Mouse (Mus musculus): ENCODE data around the gene Mmp9.
A peak's percentile ranks its signal among the peaks of the same experiment; 100 is the strongest.

Gene Mmp9

DNA sequence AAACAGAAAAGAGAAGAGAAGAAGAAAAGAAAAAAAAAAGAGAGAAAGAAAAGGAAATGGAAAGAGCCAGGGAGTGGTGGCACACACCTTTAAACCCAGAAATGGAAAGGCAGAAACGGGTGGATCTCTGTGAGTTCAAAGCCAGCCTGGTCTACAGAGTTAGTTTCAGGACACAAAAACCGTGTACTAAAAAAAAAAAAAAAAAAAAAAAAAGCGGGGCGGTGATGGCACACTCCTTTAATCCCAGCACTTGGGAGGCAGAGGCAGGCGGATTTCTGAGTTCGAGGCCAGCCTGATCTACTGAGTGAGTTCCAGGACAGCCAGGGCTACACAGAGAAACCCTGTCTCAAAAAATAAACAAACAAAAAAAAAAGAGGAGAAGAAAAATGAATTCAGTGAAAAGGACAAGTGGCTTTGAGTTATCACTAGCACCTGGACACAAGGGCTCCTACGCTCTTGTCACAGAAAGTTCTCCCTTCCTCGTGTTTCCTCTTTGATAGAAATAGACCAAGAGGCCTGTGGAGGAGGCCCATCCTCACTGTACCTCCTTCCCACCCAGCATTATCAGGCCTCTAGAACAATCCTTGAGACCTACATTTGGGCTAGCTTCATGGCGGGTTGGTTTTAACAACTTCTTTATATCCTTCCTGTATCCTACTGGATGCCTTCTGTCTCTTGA, 27.7 kb upstream of the Mmp9 start:
- no peak for DNase-seq (ENCODE audit: low spot score in 2 of 2)

DNA sequence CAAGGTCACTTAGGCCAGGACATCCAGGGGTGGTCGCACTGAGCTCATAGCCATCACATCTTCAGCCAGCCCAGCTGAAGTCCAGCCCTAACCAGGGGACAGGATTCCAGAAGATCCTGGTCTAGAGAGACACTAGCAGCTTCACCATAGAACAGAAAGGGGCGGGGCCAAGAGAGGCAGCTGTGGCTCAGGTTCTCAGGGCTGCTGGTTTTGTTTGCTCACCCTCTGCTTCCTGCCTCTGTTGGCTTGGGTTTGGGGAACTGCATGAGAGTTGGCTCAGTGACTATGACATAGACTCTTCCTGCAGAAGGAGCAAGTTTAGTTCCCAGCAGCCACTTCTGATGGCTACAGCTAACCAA, 27.2 kb upstream of the Mmp9 start:
- peak; percentile 67 to 80 for DNase-seq (ENCODE audit: low spot score in 2 of 2)

DNA sequence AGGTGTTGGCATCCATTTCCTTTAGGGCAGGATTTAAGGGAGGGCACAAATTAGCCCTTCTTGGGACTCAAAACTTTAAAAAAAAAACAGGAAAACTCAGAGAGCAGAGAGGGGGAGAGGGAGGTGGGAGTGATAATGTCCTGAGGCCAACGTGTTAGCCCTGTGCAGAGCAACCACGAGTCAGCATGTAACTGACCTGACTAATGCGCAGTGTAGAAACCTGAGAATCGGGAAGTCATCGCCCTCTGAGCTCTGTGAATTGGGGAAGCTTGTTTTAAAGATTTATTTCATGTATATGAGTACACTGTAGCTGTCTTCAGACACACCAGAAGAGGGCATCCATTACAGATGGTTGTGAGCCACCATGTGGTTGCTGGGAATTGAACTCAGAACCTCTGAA, 23.8 kb upstream of the Mmp9 start:
- DNase-seq (ENCODE audit: low spot score in 2 of 2) = no peak

DNA sequence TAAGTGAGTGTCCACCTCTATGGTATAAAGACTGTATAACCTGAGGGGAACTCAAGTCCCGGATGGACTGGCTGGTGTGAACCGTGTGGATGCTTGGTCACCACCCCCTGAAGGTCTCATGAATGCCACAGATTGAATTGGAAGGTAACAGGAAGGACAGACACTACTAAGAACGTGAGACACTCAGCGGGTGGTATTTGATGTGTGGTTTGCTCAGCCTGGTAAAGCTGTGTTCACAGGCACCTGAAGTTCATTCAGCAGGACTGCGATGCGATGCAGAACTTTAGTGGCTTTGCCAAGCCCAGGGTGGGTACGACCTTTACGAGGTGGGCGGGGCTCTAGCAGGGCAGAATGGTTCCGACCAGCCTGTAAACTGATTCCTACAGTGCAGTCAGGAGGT, 23.2 kb upstream of the Mmp9 start:
- no peak for DNase-seq (ENCODE audit: low spot score in 2 of 2)

DNA sequence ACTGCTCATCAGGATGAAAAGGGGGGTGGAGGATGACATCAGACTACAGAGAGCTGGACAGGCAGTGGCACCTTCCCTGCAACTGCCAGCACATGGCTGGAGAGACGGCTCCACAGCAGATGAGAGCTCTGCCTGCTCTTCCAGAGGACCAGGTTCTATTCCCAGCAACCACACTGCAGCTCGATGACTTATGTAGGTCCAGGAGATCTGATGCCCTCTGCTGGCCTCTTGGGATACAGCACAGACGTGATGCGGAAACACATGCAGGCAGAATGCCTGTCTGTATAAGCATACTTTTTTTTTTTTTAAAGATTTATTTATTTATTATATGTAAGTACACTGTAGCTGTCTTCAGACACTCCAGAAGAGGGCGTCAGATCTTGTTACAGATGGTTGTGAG, 22.3 kb upstream of the Mmp9 start:
- peak in 1 of 2 experiments; percentile 46 for DNase-seq (ENCODE audit: low spot score in 2 of 2)

DNA sequence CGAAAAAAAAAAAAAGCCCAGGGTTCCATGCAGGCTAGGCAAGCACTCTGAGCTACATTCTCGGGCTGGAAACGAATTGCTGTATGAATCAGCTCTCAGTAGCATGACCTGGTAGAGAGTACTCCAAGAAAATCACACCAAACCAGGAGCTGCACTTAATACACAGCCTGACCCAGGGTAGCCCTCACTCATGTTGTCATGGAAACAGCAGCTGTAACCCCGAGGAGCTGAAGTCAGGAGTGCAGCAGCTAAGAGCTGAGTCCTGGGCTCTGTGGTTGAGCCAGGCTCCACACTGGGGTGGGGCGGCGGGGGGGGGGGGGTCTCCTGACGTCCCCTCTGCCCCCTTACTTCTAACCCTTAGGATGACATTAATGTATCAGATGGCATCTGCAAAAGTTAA, 18.6 kb upstream of the Mmp9 start:
- DNase-seq (ENCODE audit: low spot score in 2 of 2) = no peak

DNA sequence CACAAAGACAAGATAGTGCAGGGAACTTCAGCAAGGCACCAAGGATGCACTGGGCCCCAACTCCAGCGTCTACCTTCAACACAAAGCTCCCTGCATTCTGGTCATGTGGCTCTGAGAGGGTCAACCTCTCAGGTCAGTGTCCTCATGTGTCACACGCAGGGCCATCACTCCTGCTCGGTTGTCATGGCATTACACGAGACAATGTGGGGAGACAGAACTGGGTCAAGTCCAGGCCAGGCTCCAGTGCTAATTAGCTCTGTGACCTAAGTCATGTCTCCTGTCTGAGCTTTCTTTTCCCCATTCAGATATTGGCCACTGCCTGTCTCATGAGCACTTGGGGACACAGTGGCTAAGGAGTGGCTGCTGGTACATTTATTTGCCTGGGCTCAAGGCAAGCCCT, 17.3 kb upstream of the Mmp9 start:
- no peak for DNase-seq (ENCODE audit: low spot score in 2 of 2)

DNA sequence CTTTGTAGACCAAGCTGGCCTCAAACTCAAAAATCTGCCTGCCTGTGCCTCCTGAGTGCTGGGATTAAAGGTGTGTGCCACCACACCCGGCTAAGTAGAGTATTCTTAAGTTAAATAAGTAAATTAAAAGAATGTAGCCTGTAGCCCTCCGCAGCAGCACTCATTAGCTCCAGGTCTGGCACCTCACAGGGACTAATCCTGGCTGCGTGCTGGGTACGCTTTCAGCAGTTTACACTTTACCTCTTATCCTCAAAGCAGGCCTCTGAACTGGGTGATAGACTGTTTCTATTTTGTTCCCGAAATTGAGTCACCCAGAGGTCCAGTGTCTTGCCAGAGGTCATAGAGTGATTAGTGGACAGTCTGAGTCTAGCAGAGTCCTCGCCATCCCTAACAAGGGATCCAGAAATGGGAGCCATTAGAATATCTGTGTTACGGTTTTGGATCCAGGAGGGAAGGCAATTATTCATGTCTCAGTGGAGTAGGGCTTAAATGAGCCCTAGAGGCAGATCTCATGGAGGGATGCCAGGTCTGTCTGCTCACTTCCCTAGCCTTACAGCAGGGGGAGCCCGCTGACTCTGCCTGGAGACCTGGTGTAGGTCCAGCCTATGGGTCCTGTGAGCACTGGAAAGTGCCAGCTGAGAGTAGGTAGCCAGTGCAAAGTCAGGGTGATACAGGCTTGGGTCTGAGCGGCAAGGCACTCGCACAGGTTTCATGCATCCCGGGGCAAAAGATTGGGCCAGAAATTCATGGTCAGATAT, 16.3 kb upstream of the Mmp9 start:
- DNase-seq (ENCODE audit: low spot score in 2 of 2) = peak; percentile 75 to 83

DNA sequence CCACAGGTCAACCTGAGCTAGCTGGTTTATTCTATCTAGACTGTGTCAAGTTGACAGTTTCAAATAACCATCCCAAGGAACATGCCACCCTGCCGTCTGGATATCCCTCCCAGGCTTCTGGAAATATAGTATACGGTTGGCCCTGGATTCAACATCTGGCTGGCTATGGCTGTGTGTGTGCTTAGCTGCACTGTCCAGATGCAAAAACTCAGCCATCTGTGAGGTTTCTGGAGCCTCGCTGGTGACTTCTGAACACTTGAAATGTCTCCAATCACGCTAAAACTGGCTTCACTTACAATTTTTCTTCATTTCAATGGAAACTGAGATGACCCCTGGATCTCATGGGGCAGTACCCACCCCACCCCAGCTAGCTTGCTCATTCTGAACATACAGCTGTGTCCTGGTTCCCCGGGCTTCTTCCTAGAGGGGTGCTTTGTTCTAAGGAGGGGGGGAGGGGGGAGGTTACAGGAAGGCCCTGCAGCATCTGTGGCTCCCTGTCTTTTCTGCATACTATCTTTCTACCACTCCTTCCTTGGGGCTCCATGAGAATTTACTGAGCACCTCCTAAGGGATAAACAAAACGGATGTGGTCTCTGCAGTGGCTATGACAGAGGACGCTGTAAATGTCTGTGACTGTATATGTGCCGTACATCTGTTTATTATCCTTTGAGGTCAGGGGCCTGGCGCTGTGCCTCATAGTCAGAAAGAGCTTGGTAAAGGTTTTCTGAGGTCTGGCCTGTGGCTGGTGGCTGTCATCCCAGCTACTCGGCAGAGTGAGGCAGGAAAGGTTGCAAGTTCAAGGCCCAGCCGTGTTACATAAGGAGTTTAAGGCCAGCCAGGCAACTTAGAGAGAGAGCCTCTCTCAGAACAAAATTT, 9.6 kb upstream of the Mmp9 start:
- no peak for DNase-seq (ENCODE audit: low spot score in 2 of 2)

DNA sequence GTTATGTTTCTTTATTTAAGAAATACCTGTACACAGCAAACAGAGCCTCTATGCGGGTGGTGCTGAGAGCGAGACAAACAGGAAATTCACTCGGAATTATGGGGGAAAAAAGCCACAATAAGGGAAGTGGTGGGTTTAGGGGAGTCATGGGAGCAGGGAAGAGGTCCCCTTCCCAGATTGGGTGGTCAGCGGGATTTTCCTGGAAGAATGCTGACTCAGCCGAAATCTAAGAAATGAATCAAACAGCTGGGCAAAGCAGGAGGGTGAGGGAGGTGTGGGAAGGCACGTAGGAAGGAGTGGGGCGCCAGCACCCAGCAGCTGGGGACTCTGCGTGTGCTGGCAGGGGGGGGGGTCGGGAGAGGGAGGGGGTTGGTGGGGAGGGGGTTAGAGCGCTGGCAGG, 7.0 kb upstream of the Mmp9 start:
- DNase-seq (ENCODE audit: low spot score in 2 of 2) = no peak

DNA sequence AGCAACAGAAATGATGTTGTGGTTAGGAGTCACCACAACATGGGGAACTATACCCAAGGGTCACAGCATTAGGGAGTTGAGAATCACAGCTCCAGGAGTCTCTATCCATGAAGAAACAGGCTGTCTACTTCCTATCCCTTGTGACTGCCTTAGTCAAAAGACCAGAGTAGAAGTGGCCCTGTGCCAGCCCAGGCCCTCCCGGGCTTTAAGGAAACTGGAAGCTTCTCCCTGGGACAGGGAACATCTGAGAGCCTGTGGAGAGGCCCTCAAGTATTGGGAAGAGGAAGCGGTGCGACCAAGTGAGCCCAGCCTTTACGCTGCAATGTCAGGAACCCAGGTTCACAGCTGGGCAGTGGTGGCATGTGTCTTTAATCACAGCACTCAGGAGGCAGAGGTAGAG, 4.6 kb upstream of the Mmp9 start:
- no peak for DNase-seq (ENCODE audit: low spot score in 2 of 2)

DNA sequence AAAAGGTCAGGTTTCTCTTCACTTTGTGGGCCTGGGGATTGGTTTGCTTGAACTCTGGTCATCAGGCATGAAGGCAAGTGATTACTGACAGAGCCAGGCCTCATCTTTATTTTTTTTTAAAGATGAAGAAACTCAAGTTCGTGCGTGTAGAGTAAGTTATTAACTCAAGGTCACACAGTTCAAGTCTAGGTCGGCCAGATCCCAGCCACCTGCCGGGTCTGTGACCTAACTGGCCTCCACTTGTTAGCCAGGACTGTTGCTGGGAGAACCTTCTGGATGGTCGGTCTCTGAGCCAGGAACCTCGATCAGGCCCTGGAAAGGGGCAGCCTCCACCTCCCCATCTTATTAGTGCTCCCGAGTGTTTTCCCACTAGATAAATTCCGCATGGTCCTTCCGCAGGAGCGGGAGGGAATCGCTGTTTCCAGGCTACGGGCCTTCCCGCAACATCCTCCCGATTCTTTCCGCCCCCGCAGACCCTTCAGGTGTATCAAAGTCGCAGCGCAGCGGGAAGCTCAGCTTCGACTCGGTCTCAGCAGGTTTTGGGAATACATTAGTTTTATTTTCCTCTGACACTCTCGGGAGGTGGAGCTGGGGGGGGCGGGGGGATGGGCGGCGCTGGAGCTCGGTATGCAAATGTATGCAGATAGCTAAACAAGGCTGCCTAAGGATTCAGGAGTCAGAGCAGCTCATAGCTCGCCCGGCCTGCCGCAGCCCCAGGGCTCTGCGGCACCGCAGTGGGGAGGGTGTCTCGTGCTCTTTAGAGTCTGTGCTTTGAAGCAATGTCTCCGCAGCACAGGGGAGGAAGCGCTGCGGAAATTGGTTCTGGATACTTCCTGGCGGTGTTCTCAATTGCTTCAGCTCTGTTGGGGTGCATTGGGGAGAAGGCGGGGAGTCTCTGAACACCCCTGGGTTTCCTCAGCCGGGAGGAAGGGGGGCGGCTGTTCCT, 2.2 kb upstream of the Mmp9 start:
- DNase-seq (ENCODE audit: low spot score in 2 of 2) = peak in 1 of 2 experiments; percentile 54

DNA sequence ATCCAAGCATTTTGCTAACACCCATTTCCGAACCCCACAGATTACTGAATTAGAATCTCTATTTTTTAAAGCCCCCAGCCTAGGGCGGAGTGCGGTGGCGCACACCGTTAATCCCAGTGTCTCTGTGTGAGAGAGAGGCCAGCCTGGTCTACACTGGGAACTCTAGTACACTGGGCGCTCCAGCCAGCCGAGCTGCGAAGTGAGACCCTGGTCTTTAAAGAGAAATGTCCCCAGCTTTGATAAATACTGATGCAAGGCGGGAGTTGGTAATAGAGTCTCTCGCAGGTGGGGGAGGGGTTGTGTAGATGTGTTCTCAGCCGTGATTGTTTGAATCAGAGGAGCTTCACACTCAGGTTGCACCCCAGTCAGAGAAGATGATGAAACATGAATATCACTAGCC, 1.5 kb upstream of the Mmp9 start:
- DNase-seq (ENCODE audit: low spot score in 2 of 2) = no peak

DNA sequence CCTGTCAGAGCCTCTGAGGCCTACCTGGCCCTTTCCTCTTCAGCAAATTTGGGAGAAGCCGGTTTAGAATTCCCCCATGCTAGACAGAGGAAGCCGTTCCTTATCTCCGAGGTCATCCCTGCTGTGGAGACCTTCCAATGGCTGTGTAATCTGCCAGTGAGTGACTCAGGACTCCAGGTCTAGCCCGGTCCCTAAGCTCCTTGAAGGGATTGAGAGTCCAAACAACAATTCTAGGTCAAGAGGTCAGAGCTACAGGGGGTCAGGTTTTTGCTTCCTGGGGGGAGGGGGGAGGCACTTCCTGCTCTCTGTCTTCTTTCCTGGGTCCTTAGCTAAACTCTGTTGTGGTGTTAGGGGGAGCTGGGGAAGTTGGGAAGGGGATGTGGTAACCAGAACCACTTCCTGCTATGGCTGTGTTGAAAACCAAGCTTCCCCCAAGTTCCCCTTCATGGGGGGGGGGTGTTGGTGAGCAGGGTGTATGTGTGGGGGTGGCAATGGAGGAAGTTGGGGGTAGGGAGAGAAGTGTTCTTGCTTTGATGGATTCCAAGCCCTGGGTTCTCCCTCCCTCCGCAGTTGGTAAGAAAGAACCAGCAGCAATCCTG, 2.2 kb downstream of the Mmp9 start:
- DNase-seq (ENCODE audit: low spot score in 2 of 2) = peak; percentile 50 to 63

DNA sequence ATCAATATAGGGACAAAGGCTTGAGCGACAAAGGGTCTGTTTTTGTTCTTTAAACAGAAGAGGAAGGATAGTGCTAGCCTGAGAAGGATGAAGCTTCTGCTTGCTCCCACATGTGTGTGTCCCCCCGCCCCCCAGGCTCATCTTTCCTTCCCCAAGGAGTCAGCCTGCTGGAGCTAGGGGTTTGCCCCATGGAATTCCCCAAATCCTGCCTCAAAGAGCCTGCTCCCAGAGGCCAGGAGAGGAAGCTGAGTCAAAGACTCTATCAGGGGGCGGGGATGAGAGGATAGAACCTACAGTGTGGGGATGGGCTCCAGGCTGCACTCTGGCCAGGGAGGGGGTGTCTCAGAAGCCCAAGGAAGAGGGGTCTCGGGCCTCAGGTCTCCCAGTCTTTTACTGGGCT, 6.9 kb downstream of the Mmp9 start:
- no peak for DNase-seq (ENCODE audit: low spot score in 2 of 2)

DNA sequence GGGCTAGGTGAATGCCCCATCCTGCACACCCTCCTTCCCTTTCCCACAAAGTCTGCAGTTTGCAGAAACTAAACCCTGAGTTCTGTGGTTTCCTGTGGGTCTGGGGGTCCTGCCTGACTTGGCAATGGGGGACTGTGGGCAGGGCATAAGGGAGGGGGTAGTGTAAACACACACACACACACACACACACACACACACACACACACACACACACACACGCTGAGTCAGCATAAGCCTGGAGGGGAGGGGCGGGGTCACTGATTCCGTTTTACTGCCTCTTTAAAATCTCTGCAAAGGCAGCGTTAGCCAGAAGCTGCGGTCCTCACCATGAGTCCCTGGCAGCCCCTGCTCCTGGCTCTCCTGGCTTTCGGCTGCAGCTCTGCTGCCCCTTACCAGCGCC, 7.3 kb downstream of the Mmp9 start:
- DNase-seq (ENCODE audit: low spot score in 2 of 2) = no peak

DNA sequence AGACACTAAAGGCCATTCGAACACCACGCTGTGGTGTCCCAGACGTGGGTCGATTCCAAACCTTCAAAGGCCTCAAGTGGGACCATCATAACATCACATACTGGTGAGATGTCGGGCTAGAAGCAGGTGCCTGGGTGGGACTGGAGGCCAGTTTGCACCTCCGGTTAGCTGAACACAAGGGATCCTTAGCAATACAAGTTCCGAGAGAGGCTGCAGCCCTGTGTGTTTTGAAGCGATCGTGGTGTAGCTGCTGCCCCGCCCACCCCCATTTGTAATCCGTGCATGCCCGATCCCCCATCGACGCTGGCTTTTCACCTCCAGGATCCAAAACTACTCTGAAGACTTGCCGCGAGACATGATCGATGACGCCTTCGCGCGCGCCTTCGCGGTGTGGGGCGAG, 8.4 kb downstream of the Mmp9 start:
- no peak for DNase-seq (ENCODE audit: low spot score in 2 of 2)

DNA sequence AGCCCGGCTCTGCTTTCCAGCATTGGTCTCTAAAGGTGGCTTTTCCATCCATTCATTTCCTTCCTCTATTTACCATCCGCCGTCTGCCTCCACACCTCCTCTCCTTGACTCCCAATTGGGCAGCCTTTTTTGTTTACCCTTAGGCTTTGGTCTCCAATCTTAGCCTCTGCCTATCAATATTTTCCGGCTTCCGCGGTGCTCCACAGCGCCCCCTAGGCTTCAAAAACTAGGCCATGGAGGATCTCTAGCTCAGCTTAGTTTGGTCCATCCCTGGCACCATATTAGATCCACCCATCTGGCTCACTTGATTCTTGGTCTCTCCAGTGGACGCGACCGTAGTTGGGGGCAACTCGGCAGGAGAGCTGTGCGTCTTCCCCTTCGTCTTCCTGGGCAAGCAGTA, 9.9 kb downstream of the Mmp9 start:
- peak in 1 of 2 experiments; percentile 52 for DNase-seq (ENCODE audit: low spot score in 2 of 2)

DNA sequence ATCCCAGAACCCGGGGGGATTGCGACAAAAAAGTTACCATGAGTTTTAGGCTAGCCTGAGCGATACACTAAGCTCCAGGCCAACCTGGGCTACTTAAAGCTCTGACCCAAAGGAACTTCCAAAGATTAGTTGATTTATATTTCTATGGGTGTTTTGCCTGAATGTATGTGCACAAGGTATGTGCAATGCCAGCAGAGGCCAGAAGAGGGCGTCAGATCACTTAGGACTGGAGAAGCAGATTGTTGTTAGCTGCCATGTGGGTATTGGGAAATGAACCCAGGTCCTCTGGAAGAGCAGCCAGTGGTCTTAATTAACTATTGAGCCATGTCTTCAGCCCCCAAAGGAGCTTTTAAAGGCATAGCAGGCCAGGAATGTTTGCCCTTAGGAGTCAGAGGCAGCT, 11.2 kb downstream of the Mmp9 start:
- no peak for DNase-seq (ENCODE audit: low spot score in 2 of 2)

DNA sequence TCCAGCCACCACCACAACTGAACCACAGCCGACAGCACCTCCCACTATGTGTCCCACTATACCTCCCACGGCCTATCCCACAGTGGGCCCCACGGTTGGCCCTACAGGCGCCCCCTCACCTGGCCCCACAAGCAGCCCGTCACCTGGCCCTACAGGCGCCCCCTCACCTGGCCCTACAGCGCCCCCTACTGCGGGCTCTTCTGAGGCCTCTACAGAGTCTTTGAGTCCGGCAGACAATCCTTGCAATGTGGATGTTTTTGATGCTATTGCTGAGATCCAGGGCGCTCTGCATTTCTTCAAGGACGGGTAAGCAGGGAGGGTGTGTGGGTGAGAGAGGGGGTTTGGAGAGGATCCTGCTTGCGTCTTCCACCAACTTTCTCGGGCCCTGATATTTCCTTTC, 11.9 kb downstream of the Mmp9 start:
- DNase-seq (ENCODE audit: low spot score in 2 of 2) = no peak

DNA sequence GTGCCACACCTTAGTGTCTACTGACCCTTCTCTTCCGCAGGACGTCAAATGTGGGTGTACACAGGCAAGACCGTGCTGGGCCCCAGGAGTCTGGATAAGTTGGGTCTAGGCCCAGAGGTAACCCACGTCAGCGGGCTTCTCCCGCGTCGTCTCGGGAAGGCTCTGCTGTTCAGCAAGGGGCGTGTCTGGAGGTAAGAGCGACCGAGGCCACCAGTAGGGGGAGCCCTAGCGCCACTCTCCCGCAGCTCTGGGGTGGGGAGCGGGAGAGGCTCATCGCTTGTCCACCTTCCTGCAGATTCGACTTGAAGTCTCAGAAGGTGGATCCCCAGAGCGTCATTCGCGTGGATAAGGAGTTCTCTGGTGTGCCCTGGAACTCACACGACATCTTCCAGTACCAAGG, 12.6 kb downstream of the Mmp9 start:
- peak; percentile 66 to 79 for DNase-seq (ENCODE audit: low spot score in 2 of 2)
